Mouse (Mus musculus): ENCODE measurements around the gene Vmn1r89. TPM values are rescaled to one million over a fixed set of nuclear protein-coding genes. Genes with fewer than 3 reads are reported as not detected.
A peak's percentile ranks its signal among the peaks of the same experiment; 100 is the strongest.

Gene Vmn1r89
- 0.02 TPM in 1 of 2 replicates, not detected in the other for polyA plus RNA-seq (2012; ENCODE audit: insufficient read depth, low replicate concordance)

DNA sequence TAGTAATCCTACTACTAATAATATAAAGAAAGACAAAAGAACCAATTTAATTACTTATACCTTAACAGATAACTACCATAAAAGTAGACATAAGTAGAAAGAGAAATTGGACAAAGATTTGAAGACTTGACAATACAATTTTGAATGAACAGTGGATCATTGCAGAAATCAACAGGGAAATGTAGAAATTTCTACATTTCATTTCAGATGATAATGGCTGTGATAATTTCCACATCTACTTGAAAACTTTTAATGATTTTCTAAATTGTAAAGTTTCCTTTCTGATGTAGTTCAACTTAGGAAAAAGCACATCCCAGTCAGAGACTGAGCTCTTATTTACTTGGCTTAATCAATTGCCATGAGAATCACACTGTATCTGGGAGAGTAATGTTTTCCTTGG, at the start of gene Vmn1r89:
Gene Vmn1r89 (plus strand): TSS at position 301 of the 400 bp plus-strand sequence.
- TF ChIP-seq FLI1 (IDR thresholded peaks at IDR 0.05; ENCODE audit: low read length) (no peak), GATA1 (IDR thresholded peaks at IDR 0.05; ENCODE audit: borderline replicate concordance, low read length) (no peak)
- H3K4me1 ChIP-seq, result no peaks in the 10 kb centered on the region
- H3K36me3 ChIP-seq (replicated peaks; ENCODE audit: low read length), result no peaks in the 10 kb centered on the region
- H3K27me3 ChIP-seq (replicated peaks), result no peaks in the 10 kb centered on the region
- H3K9me3 ChIP-seq, result no peaks in the 10 kb centered on the region
- H3K4me3 ChIP-seq (replicated peaks), result no peak within 1 kb of the TSS

DNA sequence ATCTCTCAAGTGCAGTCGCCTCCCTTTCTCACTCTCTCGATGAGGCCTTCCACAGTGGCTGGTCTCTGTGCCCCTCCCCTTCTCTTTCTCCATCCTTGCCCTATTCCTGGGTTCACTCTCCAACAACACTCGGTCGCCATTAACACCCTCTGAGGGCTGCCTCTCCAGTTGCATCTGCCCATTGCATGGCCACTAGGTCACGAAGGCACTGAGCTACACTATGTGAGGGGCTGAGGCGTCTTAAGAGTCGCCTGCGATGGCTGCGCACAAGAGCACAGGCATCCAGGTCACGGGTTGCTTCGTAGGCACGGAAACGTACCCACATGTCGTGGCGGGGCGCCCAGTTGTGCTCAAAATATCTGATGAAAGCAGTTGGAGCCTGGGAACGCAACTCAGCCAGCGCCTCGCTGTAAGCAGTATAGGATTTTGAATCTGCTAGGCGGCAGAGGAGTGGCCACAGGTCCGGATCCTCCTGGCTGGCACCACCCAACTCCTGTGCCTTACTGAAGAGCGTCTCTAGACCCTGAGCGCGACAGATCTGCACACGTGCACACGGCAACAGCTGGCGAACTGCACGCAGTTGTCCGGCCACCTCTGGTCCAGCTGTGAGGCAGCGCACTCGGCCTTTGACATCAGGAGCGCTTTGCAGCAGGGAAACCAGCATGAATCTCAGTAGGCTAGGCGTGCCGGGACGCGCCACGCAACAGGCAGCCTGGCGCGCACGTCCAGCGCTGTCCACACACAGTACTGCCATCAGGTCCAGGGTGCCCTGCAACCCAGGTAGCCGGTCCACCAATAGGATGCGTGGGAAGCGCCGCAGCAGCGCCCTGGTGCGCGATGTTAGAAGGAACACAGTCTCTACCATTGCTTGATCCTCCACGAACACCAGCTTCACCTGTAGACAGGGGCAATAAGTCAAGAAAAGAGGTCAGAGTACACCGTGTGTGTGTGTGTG, 48.2 kb downstream of the Vmn1r89 start:
- peaks cover 4% of the 10 kb centered on the region; the same call in 1 of the 2 replicates for H3K4me1 ChIP-seq
- H3K27me3 ChIP-seq (replicated peaks), result peaks cover 9% of the 10 kb centered on the region
- TF ChIP-seq FLI1 (IDR thresholded peaks at IDR 0.05; ENCODE audit: low read length) (no peak), GATA1 (IDR thresholded peaks at IDR 0.05; ENCODE audit: borderline replicate concordance, low read length) (no peak)
- H3K9me3 ChIP-seq, result peaks cover 11% of the 10 kb centered on the region
- peak overlapping the region; percentile 42 for H3K4me3 ChIP-seq (replicated peaks)
- H3K36me3 ChIP-seq (replicated peaks; ENCODE audit: low read length), result no peaks in the 10 kb centered on the region

DNA sequence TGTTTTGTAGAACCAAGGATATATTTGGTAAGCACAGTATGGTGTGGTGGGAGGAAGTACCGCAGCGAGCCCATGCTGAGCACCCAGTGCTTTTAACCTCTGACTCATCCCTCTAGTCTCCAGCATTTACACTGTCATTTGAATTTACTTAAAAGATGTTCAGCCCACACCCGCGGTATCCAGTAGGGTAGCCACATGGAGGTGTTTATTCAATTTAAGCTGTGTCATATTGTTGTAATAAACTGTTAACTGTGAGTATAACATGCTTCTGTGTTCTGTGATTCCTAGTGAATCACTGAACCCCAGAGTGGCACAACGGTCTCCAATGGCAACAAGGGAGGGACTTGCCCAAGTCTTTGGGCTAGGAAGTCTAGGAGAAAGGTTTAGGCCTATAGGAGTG, 51.0 kb downstream of the Vmn1r89 start:
- Histone ChIP-seq H3K4me1 (peaks cover 4% of the 10 kb centered on the region; the same call in 1 of the 2 replicates), H3K4me3 (replicated peaks) (no peak overlapping the region), H3K27me3 (replicated peaks) (peaks cover 9% of the 10 kb centered on the region), H3K9me3 (peaks cover 11% of the 10 kb centered on the region), H3K36me3 (replicated peaks; ENCODE audit: low read length) (no peaks in the 10 kb centered on the region)
- TF ChIP-seq FLI1 (IDR thresholded peaks at IDR 0.05; ENCODE audit: low read length) (no peak), GATA1 (IDR thresholded peaks at IDR 0.05; ENCODE audit: borderline replicate concordance, low read length) (no peak)

DNA sequence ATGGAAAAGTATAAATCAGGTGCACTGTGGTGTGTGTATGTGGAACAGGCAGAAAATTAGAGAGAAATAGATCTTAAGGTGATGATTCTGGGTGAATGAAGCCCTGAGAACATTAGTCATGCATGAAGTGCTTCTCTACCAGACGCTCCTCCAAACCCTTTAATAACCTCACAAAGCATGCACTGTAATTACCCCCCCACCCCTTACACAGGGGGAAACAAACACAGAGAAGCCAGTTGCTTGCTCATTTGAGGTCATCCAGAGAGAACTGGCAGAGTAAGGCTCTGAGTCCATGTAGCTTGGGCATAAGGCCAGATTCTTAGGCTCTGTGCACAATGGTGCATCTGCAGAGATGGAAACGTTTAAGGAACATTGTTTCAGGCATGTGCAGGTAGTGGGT, 51.6 kb downstream of the Vmn1r89 start:
- H3K9me3 ChIP-seq, result peaks cover 11% of the 10 kb centered on the region
- TF ChIP-seq FLI1 (IDR thresholded peaks at IDR 0.05; ENCODE audit: low read length) (no peak), GATA1 (IDR thresholded peaks at IDR 0.05; ENCODE audit: borderline replicate concordance, low read length) (no peak)
- no peak overlapping the region for H3K4me3 ChIP-seq (replicated peaks)

DNA sequence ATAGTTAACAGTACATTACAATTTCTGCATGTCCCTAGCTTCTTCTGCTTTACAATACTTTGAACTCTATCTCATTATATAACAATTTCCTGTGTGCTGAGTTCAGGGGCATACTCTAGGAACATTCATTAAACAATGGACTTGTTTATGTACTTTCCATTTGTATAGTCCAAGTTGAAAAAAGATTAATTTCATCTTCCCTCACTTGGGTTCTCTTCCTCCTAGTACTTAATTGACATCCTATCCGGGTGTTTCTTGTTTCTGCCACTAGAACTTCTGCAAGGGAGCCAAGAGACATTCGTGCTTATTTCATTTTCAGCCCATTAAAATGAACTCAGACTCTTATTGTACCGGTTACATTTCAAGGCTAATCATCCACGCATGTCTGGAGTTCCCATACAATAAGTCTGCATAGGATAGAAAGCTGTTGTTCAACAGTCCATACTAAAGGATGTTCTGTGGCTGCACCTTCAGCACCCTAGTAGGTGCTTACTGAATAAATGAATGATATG, 56.0 kb downstream of the Vmn1r89 start:
- H3K27me3 ChIP-seq (replicated peaks), result no peaks in the 10 kb centered on the region
- no peaks in the 10 kb centered on the region for H3K9me3 ChIP-seq
- no peak overlapping the region for H3K4me3 ChIP-seq (replicated peaks)
- peaks cover 9% of the 10 kb centered on the region for H3K36me3 ChIP-seq (replicated peaks; ENCODE audit: low read length)
- no peak for TF ChIP-seq GATA1 (IDR thresholded peaks at IDR 0.05; ENCODE audit: borderline replicate concordance, low read length)
- no peak for TF ChIP-seq FLI1 (IDR thresholded peaks at IDR 0.05; ENCODE audit: low read length)
- no peaks in the 10 kb centered on the region for H3K4me1 ChIP-seq

More for the DNA sequence above, 51.6 kb downstream of the Vmn1r89 start:
- Histone ChIP-seq H3K27me3 (replicated peaks) (peaks cover 9% of the 10 kb centered on the region), H3K36me3 (replicated peaks; ENCODE audit: low read length) (peaks cover 4% of the 10 kb centered on the region), H3K4me1 (peaks cover 4% of the 10 kb centered on the region; the same call in 1 of the 2 replicates)

DNA sequence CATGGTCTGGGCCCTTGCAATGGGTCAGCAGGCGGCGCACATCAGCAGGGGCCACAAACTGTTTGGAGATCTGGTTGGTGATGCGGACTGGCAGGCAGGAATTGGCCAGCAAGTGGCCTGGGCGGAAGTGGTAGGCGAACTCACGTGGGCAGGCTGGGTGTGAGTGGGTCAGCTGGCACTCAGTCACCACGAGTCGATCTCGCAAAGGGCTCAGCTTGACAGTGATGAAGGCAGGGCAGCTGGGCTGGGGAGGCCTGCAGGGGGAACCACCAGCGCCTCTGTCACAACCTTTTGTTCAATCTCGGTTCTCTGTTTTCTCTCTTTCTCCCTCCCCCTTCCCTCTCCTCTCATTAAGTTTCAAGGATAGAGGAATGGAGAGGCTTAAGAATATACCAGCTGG, 56.6 kb downstream of the Vmn1r89 start:
- no peak for TF ChIP-seq GATA1 (IDR thresholded peaks at IDR 0.05; ENCODE audit: borderline replicate concordance, low read length)
- TF ChIP-seq FLI1 (IDR thresholded peaks at IDR 0.05; ENCODE audit: low read length), result no peak

More for the DNA sequence above, 56.6 kb downstream of the Vmn1r89 start:
- H3K4me3 ChIP-seq (replicated peaks), result no peak overlapping the region
- H3K9me3 ChIP-seq, result no peaks in the 10 kb centered on the region
- peaks cover 15% of the 10 kb centered on the region for H3K36me3 ChIP-seq (replicated peaks; ENCODE audit: low read length)
- no peaks in the 10 kb centered on the region for H3K4me1 ChIP-seq
- no peaks in the 10 kb centered on the region for H3K27me3 ChIP-seq (replicated peaks)

Other genes with a start within 250 kb of the Vmn1r89 start
- 1.9 and 2.1 TPM in 2 replicates for gene Zfp324, start 247.2 kb upstream of the Vmn1r89 start, polyA plus RNA-seq (2012; ENCODE audit: insufficient read depth, low replicate concordance)
- gene Zfp446, start 235.2 kb upstream of the Vmn1r89 start, polyA plus RNA-seq (2012; ENCODE audit: insufficient read depth, low replicate concordance), result 1.7 and 3.2 TPM in 2 replicates
- gene Slc27a5, start 214.8 kb upstream of the Vmn1r89 start, polyA plus RNA-seq (2012; ENCODE audit: insufficient read depth, low replicate concordance), result not detected in 2 replicates
- gene Trim28, start 213.9 kb upstream of the Vmn1r89 start, polyA plus RNA-seq (2012; ENCODE audit: insufficient read depth, low replicate concordance), result 55.5 and 236 TPM in 2 replicates
- gene Zbtb45, start 203.0 kb upstream of the Vmn1r89 start, polyA plus RNA-seq (2012; ENCODE audit: insufficient read depth, low replicate concordance), result 52.8 and 179 TPM in 2 replicates
- 404 and 592 TPM in 2 replicates for gene Chmp2a, start 178.2 kb upstream of the Vmn1r89 start, polyA plus RNA-seq (2012; ENCODE audit: insufficient read depth, low replicate concordance)
- 283 and 366 TPM in 2 replicates for gene Ube2m, start 174.7 kb upstream of the Vmn1r89 start, polyA plus RNA-seq (2012; ENCODE audit: insufficient read depth, low replicate concordance)
- gene Mzf1, start 158.3 kb upstream of the Vmn1r89 start, polyA plus RNA-seq (2012; ENCODE audit: insufficient read depth, low replicate concordance), result 1.6 and 6.1 TPM in 2 replicates
- 0.26 TPM in 1 of 2 replicates, not detected in the other for gene Vmn1r85, start 117.8 kb upstream of the Vmn1r89 start, polyA plus RNA-seq (2012; ENCODE audit: insufficient read depth, low replicate concordance)
- gene Vmn1r86, start 93.1 kb upstream of the Vmn1r89 start, polyA plus RNA-seq (2012; ENCODE audit: insufficient read depth, low replicate concordance), result not detected in 2 replicates
- gene Vmn1r87, start 72.9 kb upstream of the Vmn1r89 start, polyA plus RNA-seq (2012; ENCODE audit: insufficient read depth, low replicate concordance), result not detected in 2 replicates
- 0.10 and 0.18 TPM in 2 replicates for gene Vmn1r88, start 53.5 kb upstream of the Vmn1r89 start, polyA plus RNA-seq (2012; ENCODE audit: insufficient read depth, low replicate concordance)
- 17.7 and 19.6 TPM in 2 replicates for gene Lig1, start 64.3 kb downstream of the Vmn1r89 start, polyA plus RNA-seq (2012; ENCODE audit: insufficient read depth, low replicate concordance)
- gene Zswim9, start 65.7 kb downstream of the Vmn1r89 start, polyA plus RNA-seq (2012; ENCODE audit: insufficient read depth, low replicate concordance), result 1.1 TPM in 1 of 2 replicates, not detected in the other
- gene Pla2g4c, start 111.6 kb downstream of the Vmn1r89 start, polyA plus RNA-seq (2012; ENCODE audit: insufficient read depth, low replicate concordance), result not detected in 2 replicates
- gene Cabp5, start 185.1 kb downstream of the Vmn1r89 start, polyA plus RNA-seq (2012; ENCODE audit: insufficient read depth, low replicate concordance), result not detected in 2 replicates
- gene Bsph1, start 237.8 kb downstream of the Vmn1r89 start, polyA plus RNA-seq (2012; ENCODE audit: insufficient read depth, low replicate concordance), result not detected in 2 replicates

Measured in megakaryocyte, embryonic 14.5 days (primary cell).